Mouse (Mus musculus): ENCODE measurements around the gene Cst13.
"Not testable (repeated sequence)": the region's sequence is repeated elsewhere in the genome, so short reads cannot be mapped to it uniquely, and the experiment has no call there.

Cst13 gene

GRCm38 (mm10) chr2:148819909-148820308 is at the start of gene Cst13:
Gene Cst13, plus strand, starts transcription at chr2:148820081.
- DNase-seq, result no peak

GRCm38 (mm10) chr2:148771397-148771796 is 48.5 kb upstream of the Cst13 start, which contains the start of gene Cst11:
Gene Cst11, minus strand, starts transcription at chr2:148771497.
- DNase-seq, result not testable (repeated sequence)

GRCm38 (mm10) chr2:148781709-148782108 is 38.2 kb upstream of the Cst13 start, which contains the start of gene 8030411F24Rik:
Gene 8030411F24Rik, plus strand, starts transcription at chr2:148782009.
- no peak for DNase-seq

- DNase-seq, result no peak
Measured at GRCm38 (mm10) chr2:148789142-148789541, 30.7 kb upstream of the Cst13 start, which contains the start of gene Cst12. Gene Cst12, plus strand, starts transcription at chr2:148789361.

GRCm38 (mm10) chr2:148798485-148798884 is 21.4 kb upstream of the Cst13 start, which contains the start of gene Cst8:
Gene Cst8, plus strand, starts transcription at chr2:148798785.
- DNase-seq, result no peak

- DNase-seq, result no peak
Measured at GRCm38 (mm10) chr2:148801491-148801921, 18.4 kb upstream of the Cst13 start.

GRCm38 (mm10) chr2:148806696-148807095 is 13.2 kb upstream of the Cst13 start:
- DNase-seq, result no peak

GRCm38 (mm10) chr2:148825986-148826385 is 6.1 kb downstream of the Cst13 start:
- DNase-seq, result no peak

GRCm38 (mm10) chr2:148834912-148835311 is 15.0 kb downstream of the Cst13 start, which contains the start of gene Cst9:
Gene Cst9, plus strand, starts transcription at chr2:148835147.
- DNase-seq, result no peak

GRCm38 (mm10) chr2:148838075-148838777 is 18.3 kb downstream of the Cst13 start:
- DNase-seq, result no peak

GRCm38 (mm10) chr2:148839224-148839623 is 19.3 kb downstream of the Cst13 start:
- no peak for DNase-seq

- DNase-seq, result peak; percentile 56
Measured at GRCm38 (mm10) chr2:148851116-148851906, 31.4 kb downstream of the Cst13 start.

GRCm38 (mm10) chr2:148856630-148857400 is 36.9 kb downstream of the Cst13 start:
- no peak for DNase-seq

- DNase-seq, result no peak
Measured at GRCm38 (mm10) chr2:148857506-148857905, 37.6 kb downstream of the Cst13 start.

- no peak for DNase-seq
Measured at GRCm38 (mm10) chr2:148860993-148861392, 41.1 kb downstream of the Cst13 start.

GRCm38 (mm10) chr2:148861693-148862092 is 41.8 kb downstream of the Cst13 start:
- DNase-seq, result no peak

- no peak for DNase-seq
Measured at GRCm38 (mm10) chr2:148864966-148865365, 45.1 kb downstream of the Cst13 start, which contains the start of gene 9230104L09Rik. Gene 9230104L09Rik, minus strand, starts transcription at chr2:148865038.

- DNase-seq, result no peak
Measured at GRCm38 (mm10) chr2:148868959-148869358, 49.1 kb downstream of the Cst13 start.

GRCm38 (mm10) chr2:148870526-148870925 is 50.6 kb downstream of the Cst13 start:
- no peak for DNase-seq

GRCm38 (mm10) chr2:148872860-148873259 is 53.0 kb downstream of the Cst13 start:
- DNase-seq, result no peak

GRCm38 (mm10) chr2:148874224-148874616 is 54.3 kb downstream of the Cst13 start:
- DNase-seq, result no peak

- no peak for DNase-seq
Measured at GRCm38 (mm10) chr2:148874617-148875334, 54.9 kb downstream of the Cst13 start.

Measured in thymus, postnatal 25 days (tissue).